Mouse (Mus musculus) liver, embryonic 12.5 days (tissue): ENCODE results near the gene Fcer2a. TPM values are rescaled to one million over a fixed set of nuclear protein-coding genes. Genes with fewer than 3 reads are reported as not detected.

Experiments
- ATAC-seq: fragments of 200-750 bp; cut with Nextera tagmentation; 2 replicates; pipeline ENCODE4 v1.8.0; 2017; ENCODE audit warnings: moderate number of reproducible peaks, mild to moderate bottlenecking, moderate library complexity
- H3K27ac ChIP-seq: fragments of 300-500 bp; sonication (generic); 2 replicates; pipeline ENCODE4 v1.5.1; 2016; ENCODE audit warnings: mild to moderate bottlenecking
- H3K27me3 ChIP-seq: fragments of 300-500 bp; sonication (generic); replicated peaks from 2 replicates; pipeline ENCODE4 v1.6.1; 2016; ENCODE audit warnings: mild to moderate bottlenecking, moderate library complexity
- H3K36me3 ChIP-seq: fragments of 300-500 bp; sonication (generic); 2 replicates; pipeline ENCODE4 v1.6.1; 2016; ENCODE audit warnings: mild to moderate bottlenecking, moderate library complexity
- H3K4me1 ChIP-seq: fragments of 300-500 bp; sonication (generic); 2 replicates; pipeline ENCODE4 v1.6.1; 2016
- H3K4me2 ChIP-seq: fragments of 300-500 bp; sonication (generic); 2 replicates; pipeline ENCODE4 v1.6.1; 2016; ENCODE audit warnings: mild to moderate bottlenecking, moderate library complexity
- H3K4me3 ChIP-seq: fragments of 300-500 bp; sonication (generic); 2 replicates; pipeline ENCODE4 v1.5.1; 2016; ENCODE audit warnings: mild to moderate bottlenecking, moderate library complexity
- H3K9ac ChIP-seq: fragments of 300-500 bp; sonication (generic); 2 replicates; pipeline ENCODE4 v1.6.1; 2016; ENCODE audit warnings: mild to moderate bottlenecking, moderate library complexity
- H3K9me3 ChIP-seq: fragments of 300-500 bp; sonication (generic); replicated peaks from 2 replicates; pipeline ENCODE4 v1.6.1; 2016; ENCODE audit warnings: mild to moderate bottlenecking, moderate library complexity
- WGBS: fragments of 180-500 bp; shearing (Covaris S2); methylation state at CpG from one replicate; pipeline ENCODE4 v1.1.7; 2016; ENCODE audit not compliant: insufficient replicate concordance; 5-methylcytosine and 5-hydroxymethylcytosine counted together
- polyA plus RNA-seq: library from polyadenylated mRNA; unstranded; fragments of >200 nt; fragmentation: Nextera tagmentation; extraction: Ambion mirVana; gene quantifications from 2 replicates; pipeline ENCODE4 v1.2.1, GENCODE M21; 2016

The Fcer2a gene
- polyA plus RNA-seq, 1 experiment from 2014 or later = not detected

DNA sequence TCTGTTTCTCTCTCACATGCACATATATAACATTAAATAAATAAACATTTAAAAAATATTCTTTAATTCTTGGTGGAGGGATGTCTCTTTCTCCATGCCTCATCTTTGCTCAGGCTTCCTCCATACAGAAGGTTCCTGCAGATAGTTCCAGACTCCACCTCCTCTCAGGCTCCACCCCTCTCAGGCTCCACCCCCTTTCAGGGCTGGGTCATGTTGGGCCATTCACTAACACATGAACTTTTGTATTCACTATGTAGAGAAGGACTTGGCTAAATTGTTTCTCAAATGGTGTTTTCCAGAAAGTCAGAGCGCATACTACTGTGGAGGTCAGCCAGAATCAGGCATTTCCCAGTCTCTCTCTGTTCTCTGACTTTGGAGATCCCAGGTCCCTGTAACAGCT is 7.5 kb upstream of the Fcer2a start:
- peak; percentile 57; the same call in 1 of the 2 replicates for ATAC-seq
- Histone ChIP-seq H3K4me3 (no peak overlapping the region), H3K27me3 (no peaks in the 10 kb centered on the region), H3K9me3 (no peaks in the 10 kb centered on the region), H3K36me3 (no peaks in the 10 kb centered on the region), H3K4me2 (no peak overlapping the region), H3K27ac (no peak overlapping the region), H3K4me1 (peaks cover 5% of the 10 kb centered on the region; the same call in 1 of the 2 replicates), H3K9ac (no peak overlapping the region)
- 86% methylated on average over 1 of the region's 1 CpGs for WGBS

GRCm38 (mm10) chr8:3690774-3691173 is 3.2 kb downstream of the Fcer2a start:
- H3K27me3 ChIP-seq = 0 out of 2 replicates have a peak, but pooled peaks cover 12% of the 10 kb centered on the region
- ATAC-seq = no peak
- H3K9ac ChIP-seq = no peak overlapping the region
- H3K4me1 ChIP-seq = no peaks in the 10 kb centered on the region
- H3K9me3 ChIP-seq = no peaks in the 10 kb centered on the region
- H3K27ac ChIP-seq = no peak overlapping the region
- H3K4me3 ChIP-seq = no peak overlapping the region
- 44% methylated on average over 3 of the region's 3 CpGs for WGBS
- H3K4me2 ChIP-seq = no peak overlapping the region
- no peaks in the 10 kb centered on the region for H3K36me3 ChIP-seq

DNA sequence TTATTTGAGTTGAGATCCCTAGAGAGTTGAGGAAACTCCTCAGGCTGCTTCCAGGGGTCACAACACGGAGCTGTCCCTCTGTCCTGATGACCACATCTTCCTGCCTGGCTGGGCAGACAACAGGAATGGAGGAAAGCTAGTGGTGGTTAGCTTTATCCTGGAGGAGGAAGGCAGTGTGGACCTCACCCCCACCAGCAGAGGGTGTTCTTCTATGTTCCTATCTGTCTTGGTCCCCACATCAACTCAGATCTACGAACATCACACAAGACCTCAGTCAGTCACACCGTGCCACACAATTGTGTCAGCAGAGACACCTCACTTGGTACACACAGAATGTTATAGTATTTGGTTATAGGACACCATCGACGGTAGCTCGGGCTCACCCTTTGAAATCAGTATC is 6.4 kb downstream of the Fcer2a start:
- Histone ChIP-seq H3K9ac (no peak overlapping the region), H3K36me3 (no peaks in the 10 kb centered on the region), H3K4me1 (no peaks in the 10 kb centered on the region), H3K4me2 (no peak overlapping the region), H3K9me3 (no peaks in the 10 kb centered on the region), H3K27me3 (0 out of 2 replicates have a peak, but pooled peaks cover 12% of the 10 kb centered on the region), H3K27ac (no peak overlapping the region), H3K4me3 (no peak overlapping the region)
- no peak for ATAC-seq
- 51% methylated on average over 6 of the region's 6 CpGs for WGBS

DNA sequence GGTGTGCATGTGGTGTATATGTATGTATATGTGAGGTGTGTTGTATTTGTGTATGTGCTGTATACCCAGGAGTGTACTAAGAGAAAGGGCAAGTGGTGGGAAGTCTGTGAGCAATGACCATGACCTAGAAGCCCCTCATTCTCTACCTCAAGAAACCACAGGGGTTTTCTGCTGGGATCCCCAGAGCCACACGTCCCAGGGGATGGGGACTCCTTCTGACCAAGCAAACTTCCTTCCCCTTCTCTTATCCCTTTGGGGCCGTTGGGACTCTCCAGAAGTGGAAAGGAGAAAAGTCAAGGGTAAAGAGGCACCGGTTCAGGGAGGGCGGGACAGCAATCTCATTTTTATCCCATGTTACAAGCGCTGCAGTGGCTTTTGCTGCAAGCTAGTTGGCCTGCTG is 8.6 kb downstream of the Fcer2a start:
- 50% methylated on average over 5 of the region's 5 CpGs for WGBS
- ATAC-seq = no peak
- H3K36me3 ChIP-seq = peaks cover 15% of the 10 kb centered on the region
- no peak overlapping the region for H3K9ac ChIP-seq
- H3K9me3 ChIP-seq = no peaks in the 10 kb centered on the region
- H3K4me1 ChIP-seq = no peaks in the 10 kb centered on the region
- 0 out of 2 replicates have a peak, but pooled peaks cover 7% of the 10 kb centered on the region for H3K27me3 ChIP-seq
- H3K4me3 ChIP-seq = no peak overlapping the region
- no peak overlapping the region for H3K4me2 ChIP-seq
- H3K27ac ChIP-seq = no peak overlapping the region

GRCm38 (mm10) chr8:3684530-3684929 is 9.4 kb downstream of the Fcer2a start:
- no peaks in the 10 kb centered on the region for H3K9me3 ChIP-seq

DNA sequence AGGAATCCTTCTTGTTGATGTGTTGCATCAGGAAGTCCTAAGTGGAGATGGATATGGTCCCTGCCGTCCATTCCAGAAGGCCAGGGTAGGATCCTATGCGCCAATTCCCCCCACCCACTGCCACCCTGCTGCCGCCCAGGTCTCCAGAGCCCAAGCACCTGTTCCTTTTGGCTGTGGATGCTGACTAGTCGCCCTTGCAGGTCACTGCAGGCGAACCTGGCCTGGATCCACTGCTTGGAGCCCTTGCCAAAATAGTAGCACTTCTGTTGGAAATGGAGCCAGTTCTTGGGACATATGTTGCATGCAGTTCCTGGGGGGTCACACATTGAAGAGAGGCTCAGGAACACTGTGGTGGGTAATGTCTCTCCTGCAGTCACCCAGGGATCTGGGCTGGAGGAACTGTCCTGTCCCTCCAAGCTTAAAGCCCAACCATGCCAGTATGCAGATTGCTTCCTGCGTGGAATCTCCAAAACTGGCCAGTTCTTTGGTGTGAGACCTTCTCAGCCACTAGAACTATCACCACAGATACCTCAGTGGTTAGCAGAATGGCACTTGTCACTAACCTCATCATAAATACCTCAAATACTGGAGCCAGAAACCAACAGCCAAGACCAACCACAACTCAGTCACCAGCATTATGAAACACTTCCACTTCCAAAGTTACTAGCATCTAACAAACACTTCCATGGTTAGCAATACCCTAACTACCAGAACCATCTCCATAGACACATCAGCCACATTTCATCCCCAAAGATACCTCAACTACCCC is 10.4 kb downstream of the Fcer2a start:
- 59% methylated on average over 6 of the region's 6 CpGs for WGBS
- H3K27me3 ChIP-seq = no peaks in the 10 kb centered on the region
- no peak overlapping the region for H3K9ac ChIP-seq
- H3K36me3 ChIP-seq = peaks cover 34% of the 10 kb centered on the region
- no peak for ATAC-seq
- H3K27ac ChIP-seq = no peak overlapping the region
- no peaks in the 10 kb centered on the region for H3K9me3 ChIP-seq
- no peak overlapping the region for H3K4me2 ChIP-seq
- no peaks in the 10 kb centered on the region for H3K4me1 ChIP-seq
- H3K4me3 ChIP-seq = no peak overlapping the region

More at GRCm38 (mm10) chr8:3684530-3684929, 9.4 kb downstream of the Fcer2a start:
- H3K9ac ChIP-seq = no peak overlapping the region
- H3K4me3 ChIP-seq = no peak overlapping the region
- ATAC-seq = no peak; the same call in 1 of the 2 replicates
- H3K27ac ChIP-seq = no peak overlapping the region
- H3K4me1 ChIP-seq = no peaks in the 10 kb centered on the region
- H3K4me2 ChIP-seq = no peak overlapping the region
- peaks cover 24% of the 10 kb centered on the region for H3K36me3 ChIP-seq
- H3K27me3 ChIP-seq = no peaks in the 10 kb centered on the region

DNA sequence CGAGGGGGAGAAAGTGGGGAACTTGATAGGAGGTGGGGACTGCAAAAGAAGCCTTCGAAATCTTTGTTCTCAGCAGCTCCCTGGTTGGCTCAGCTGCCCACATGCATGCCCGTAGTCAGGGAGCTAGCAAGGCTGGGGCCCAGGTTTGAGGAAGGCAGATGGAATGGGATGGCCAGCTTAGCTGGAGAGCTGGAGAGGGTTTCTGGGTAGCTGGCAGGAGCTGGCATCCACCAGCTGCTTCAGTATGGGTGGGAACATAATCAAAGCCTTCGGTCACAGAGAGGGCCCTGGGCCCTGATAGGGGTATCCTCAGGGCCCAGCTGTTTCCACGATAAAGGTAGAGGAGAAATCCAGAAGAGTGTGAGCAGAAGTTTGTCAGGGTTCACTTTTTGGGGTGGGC is 11.5 kb downstream of the Fcer2a start:
- H3K4me3 ChIP-seq = no peak overlapping the region
- no peaks in the 10 kb centered on the region for H3K9me3 ChIP-seq
- no peak overlapping the region for H3K9ac ChIP-seq
- H3K36me3 ChIP-seq = peaks cover 36% of the 10 kb centered on the region
- no peaks in the 10 kb centered on the region for H3K27me3 ChIP-seq
- no peak overlapping the region for H3K27ac ChIP-seq
- H3K4me1 ChIP-seq = peaks cover 6% of the 10 kb centered on the region
- H3K4me2 ChIP-seq = no peak overlapping the region
- ATAC-seq = no peak
- WGBS = 76% methylated on average over 5 of the region's 5 CpGs

GRCm38 (mm10) chr8:3679656-3680055 is 14.3 kb downstream of the Fcer2a start:
- ATAC-seq = no peak
- no peaks in the 10 kb centered on the region for H3K9me3 ChIP-seq
- H3K4me3 ChIP-seq = no peak overlapping the region
- no peak overlapping the region for H3K27ac ChIP-seq
- 80% methylated on average over 5 of the region's 5 CpGs for WGBS
- no peaks in the 10 kb centered on the region for H3K27me3 ChIP-seq
- peaks cover 36% of the 10 kb centered on the region for H3K36me3 ChIP-seq
- H3K4me2 ChIP-seq = no peak overlapping the region
- peaks cover 18% of the 10 kb centered on the region for H3K4me1 ChIP-seq
- H3K9ac ChIP-seq = no peak overlapping the region

DNA sequence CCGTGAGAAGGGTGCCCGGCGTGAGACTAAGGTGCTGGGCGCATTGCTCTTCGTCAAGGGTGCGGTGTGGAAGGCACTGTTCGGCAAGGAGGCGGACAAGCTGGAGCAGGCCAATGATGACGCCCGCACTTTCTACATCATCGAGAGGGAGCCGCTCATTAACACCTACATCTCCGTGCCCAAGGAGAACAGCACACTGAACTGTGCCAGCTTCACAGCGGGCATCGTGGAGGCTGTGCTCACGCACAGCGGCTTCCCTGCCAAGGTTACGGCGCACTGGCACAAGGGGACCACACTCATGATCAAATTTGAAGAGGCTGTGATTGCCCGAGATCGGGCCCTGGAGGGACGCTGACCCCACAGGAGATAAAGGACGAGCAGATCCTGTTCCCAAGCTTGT is 14.7 kb downstream of the Fcer2a start:
- H3K9me3 ChIP-seq = no peaks in the 10 kb centered on the region
- no peak overlapping the region for H3K4me3 ChIP-seq
- H3K4me1 ChIP-seq = peaks cover 18% of the 10 kb centered on the region
- H3K4me2 ChIP-seq = no peak overlapping the region
- peaks cover 36% of the 10 kb centered on the region for H3K36me3 ChIP-seq
- no peak for ATAC-seq
- 89% methylated on average over 23 of the region's 23 CpGs for WGBS
- H3K27me3 ChIP-seq = no peaks in the 10 kb centered on the region
- H3K9ac ChIP-seq = no peak overlapping the region
- no peak overlapping the region for H3K27ac ChIP-seq

DNA sequence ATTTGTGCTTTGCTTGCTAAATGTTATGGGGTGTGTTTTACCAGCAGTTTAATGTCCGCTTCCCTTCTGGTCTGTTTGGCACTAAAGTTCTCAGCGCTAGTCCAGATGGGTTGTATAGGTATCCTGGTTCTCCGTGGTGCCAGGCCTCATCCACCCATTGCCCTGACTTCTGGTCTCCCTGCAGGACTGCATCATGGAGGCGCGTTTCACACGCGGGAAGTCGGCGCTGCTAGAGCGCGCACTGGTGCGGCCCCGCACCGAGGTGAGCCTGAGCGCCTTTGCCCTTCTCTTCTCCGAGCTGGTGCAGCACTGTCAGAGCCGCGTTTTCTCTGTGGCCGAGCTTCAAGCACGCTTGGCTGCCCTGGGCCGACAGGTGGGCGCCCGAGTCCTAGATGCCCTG is 15.1 kb downstream of the Fcer2a start:
- WGBS = 90% methylated on average over 23 of the region's 23 CpGs
- Histone ChIP-seq H3K9ac (no peak overlapping the region), H3K36me3 (peaks cover 36% of the 10 kb centered on the region), H3K27me3 (no peaks in the 10 kb centered on the region), H3K4me3 (no peak overlapping the region), H3K4me2 (no peak overlapping the region), H3K27ac (no peak overlapping the region), H3K4me1 (peaks cover 18% of the 10 kb centered on the region), H3K9me3 (no peaks in the 10 kb centered on the region)
- no peak for ATAC-seq

DNA sequence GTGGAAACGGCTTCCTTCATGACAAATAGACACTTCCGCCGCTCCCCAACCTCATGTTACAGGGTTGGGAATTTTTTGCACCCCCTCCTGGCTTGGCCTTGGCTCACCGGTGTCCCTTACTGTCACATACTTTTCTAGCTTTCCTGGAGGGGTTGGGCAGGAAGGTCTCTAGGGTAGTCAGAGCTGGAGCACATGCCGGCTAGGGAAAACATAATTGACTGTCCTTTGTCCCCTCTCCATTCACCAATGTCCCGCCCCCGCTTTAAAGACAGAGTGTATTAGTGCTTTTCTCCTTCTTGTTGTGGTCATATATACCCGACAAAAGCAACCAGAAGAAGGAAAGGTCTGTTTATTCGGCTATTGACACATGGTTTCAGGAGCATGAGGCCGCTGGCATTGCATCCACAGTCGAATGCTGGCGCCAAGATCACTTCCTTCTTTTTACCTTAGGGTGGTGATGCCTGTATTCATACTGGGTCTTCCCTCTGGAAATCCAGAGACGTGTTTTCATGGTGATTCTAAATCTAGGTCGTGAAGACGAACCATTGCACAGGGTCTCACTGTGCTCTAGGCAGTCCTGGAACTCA is 16.9 kb downstream of the Fcer2a start:
- H3K27me3 ChIP-seq = no peaks in the 10 kb centered on the region
- H3K36me3 ChIP-seq = peaks cover 33% of the 10 kb centered on the region
- 1% methylated on average over 15 of the region's 15 CpGs for WGBS
- H3K4me3 ChIP-seq = peak overlapping the region; percentile 75
- peak overlapping the region; percentile 86 for H3K9ac ChIP-seq
- peaks cover 25% of the 10 kb centered on the region for H3K4me1 ChIP-seq
- peak overlapping the region; percentile 83 for H3K4me2 ChIP-seq
- H3K9me3 ChIP-seq = no peaks in the 10 kb centered on the region
- ATAC-seq = peak; percentile 17
- peak overlapping the region; percentile 87 for H3K27ac ChIP-seq

DNA sequence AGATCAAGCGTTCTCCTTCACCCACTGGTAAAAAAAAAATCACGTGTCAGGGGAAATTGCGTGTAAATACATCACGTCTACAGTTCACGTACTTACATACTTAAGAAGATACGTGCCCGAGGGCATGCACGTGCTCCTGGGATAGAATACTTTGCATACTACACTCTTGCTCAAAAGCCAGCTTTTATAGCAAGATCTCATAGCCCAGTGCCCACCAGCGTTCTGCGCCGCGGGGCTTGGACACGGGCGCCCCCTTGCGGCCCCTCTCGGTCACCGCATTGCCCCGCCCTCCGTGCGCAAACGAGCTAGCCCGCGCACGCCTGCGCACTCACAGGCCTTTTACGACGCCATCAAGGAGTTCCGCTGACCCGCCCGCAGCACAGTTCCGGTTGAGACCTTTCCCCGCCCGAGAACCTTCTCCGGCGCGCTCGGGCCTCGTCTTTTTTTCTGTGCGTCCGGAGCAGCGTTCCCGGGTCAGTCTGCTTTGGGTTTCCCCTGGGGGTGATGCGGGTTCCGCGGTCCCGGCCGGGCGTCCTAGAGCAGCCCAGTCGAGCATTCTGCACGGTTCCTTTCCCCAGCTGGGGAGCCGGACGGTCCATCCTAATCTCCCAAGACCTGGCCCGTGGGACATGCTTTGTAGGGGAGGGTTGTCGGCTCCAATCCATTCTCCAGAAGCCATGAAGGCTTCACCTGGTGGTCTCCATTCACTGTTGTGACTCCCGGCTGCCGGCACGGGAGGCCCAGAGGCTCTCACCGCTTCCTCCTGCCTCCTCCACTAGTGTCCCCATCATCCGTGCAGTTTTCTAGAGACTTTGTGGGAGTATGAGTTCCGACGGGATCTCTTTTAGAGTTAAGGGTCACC is 17.6 kb downstream of the Fcer2a start, which contains the start of gene Trappc5:
Gene Trappc5, plus strand, starts transcription at position 169 of the 862 bp plus-strand sequence.
- H3K27ac ChIP-seq = peak within 1 kb of the TSS; percentile 87
- H3K9me3 ChIP-seq = no peaks in the 10 kb centered on the region
- H3K9ac ChIP-seq = peak within 1 kb of the TSS; percentile 86
- H3K27me3 ChIP-seq = no peaks in the 10 kb centered on the region
- peak; percentile 89 for ATAC-seq
- peak within 1 kb of the TSS; percentile 83 for H3K4me2 ChIP-seq
- peaks cover 26% of the 10 kb centered on the region for H3K4me1 ChIP-seq
- 1% methylated on average over 61 of the region's 61 CpGs for WGBS
- peaks cover 30% of the 10 kb centered on the region for H3K36me3 ChIP-seq
- peak within 1 kb of the TSS; percentile 75 for H3K4me3 ChIP-seq
